Mouse (Mus musculus): Measurements from ENCODE around the gene Slc35b3.

Gene Slc35b3

DNA sequence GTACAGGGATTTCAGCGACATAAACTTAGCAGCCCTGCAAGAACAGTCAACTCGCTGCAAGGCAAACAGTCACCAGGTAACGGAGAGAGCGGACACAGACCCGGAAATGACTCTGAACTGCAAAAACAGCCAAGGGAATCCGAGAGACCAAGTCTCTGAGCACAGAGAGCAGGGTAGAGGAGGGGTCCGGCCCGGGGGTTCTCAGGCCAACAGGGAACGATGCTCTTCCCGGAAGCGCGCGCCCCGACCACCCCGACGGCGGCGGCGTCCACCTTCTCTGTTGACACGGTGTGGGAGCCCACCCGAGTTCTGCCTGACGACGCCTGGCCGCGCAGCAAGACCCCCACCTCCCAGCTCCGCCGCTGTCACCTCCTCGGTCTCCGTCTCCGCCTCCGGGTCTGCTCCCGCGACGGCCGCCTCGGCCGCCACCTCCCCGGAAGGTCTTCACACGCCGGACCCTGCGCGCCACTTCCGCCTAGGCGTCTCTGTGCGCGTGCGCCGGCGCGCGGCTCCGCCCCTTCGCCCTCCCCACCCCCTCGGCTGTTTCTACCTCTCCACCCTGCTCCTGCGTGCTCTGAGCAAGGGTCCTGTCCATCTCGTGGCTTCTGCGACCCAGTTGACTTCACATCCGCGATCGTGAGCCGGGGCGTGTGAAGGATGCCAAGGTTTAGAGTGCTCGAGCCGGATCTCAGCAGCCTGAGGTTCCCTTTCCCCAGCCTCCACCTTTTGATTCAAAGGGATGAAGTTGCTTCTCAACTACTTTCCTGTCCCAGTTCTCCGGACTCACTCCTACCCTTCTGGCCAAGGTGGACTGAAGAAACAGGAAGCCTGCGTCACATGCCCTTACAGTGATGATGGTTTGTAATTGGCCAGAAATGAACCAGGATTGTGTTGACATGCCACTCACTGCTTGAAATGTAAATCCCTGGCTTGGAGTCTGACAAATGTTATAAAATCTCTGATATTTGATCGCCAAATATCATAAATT lies at the start of gene Slc35b3:
Gene Slc35b3, minus strand, starts transcription at position 813 of the 988 bp plus-strand sequence.
- WGBS: under 1% methylated on average over 66 of the region's 67 CpGs

DNA sequence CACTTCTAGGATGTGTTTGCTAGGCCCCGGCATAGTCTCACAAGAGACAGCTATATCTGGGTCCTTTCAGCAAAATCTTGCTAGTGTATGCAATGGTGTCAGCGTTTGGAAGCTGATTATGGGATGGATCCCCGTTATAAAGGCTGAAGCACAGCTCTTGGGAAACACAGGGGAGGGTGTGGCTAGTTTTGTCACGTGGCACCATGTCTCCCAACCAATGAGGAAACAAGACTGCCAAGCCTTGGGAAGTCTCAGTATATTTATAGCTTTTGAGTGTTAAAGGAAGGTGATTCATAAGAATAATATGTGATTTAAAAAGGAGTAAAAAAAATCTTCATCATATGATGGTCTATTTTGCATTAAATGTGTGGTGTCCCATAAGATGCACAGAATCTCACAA lies 49.6 kb upstream of the Slc35b3 start:
- WGBS: 71% methylated on average over 4 of the region's 4 CpGs

DNA sequence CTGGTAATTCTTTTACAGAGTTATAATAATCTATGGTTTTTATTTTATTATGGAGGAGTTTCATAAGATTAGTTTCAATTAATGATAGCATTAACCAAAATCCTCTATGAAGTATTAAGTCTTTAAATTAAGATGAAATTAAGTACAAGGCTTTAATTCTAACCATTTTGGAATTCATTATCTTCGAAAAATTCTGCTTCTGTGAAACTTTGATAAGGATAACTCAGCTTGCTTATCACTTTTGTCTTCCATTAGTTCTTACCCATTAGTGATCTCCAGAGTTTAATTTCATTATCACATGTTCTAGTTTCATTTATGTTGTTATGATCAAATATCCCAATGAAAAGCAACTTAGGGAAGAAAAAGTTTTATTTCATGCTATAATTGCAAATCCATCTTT lies 41.7 kb upstream of the Slc35b3 start:
- WGBS: 65% methylated on average over 1 of the region's 1 CpGs

DNA sequence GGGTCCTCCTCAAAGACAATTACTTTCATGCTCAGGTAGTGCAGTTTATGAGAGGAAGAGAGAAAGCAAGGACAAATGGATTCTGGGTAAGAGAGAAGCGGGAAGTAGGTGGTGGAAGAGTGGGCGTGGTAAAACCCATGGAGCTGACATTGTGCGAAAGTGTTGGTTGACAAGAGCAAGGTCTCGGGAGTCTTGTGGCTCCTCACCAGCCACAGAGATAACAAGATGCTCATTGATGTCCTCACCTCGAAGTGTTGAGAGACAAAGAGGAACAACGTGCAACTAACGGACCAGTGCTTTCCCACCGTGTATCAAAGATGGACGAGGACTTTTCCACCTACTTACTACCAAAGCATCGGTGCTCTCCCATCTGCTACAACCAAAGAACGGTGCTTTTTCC lies 40.8 kb upstream of the Slc35b3 start:
- whole genome bisulfite sequencing: 93% methylated on average over 11 of the region's 11 CpGs

DNA sequence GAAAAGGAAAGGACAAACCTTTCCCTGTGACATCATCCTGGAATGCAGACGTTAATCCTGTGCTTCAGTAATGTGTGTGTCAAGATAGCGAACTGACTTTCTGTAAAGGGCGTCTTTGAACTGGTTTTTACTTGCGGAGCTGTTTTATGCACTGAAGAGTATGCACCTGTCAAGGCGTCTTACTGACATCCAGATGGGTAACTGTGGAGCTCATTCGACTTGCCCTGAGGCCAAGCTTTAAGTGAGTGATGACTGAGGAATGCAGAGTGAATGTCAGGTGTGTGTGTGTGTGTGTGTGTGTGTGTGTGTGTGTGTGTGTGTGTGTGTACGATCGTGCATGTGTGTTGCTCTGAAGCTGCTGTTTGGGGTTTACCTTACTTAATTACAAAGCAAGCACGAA lies 38.3 kb upstream of the Slc35b3 start:
- 86% methylated on average over 9 of the region's 9 CpGs for WGBS

DNA sequence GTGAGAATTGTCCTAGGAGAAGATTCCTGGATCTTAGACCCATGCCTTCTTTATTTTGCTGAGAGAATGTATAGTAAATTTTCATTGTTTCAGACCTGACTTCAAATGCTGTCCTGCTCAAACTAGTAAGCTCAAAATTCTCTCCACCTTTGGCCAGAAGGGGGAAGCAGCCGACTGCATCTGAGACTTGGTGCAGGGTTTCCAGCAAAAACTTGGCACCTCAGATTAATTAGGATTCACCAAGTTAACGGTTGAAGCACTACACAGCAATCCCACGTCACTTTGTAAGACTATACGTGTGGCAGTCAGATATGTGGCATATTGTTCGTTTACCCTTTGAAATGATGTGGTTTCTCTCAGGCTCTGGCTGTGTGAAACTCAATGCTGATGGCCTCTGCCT lies 31.9 kb upstream of the Slc35b3 start:
- 9% methylated on average over 5 of the region's 5 CpGs for WGBS

DNA sequence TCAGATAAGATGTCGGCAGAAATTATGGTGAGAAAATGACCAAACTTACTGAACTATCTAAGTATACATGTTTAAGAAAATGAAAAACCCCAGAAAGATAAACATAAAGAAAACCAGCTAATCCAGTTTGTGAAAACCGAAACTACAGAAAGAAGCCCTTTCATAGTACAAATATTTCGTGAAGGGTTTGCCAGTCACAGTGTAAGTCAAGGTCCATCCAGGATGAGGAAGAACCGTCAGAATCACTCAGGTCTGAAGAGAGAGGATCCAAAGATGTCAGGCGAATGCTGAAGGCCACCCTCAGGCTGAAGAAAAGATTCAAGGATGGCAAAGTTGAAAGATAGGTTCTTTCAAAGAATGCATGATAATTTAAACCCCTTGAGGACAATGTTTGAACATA lies 23.1 kb upstream of the Slc35b3 start:
- WGBS: 90% methylated on average over 5 of the region's 5 CpGs

DNA sequence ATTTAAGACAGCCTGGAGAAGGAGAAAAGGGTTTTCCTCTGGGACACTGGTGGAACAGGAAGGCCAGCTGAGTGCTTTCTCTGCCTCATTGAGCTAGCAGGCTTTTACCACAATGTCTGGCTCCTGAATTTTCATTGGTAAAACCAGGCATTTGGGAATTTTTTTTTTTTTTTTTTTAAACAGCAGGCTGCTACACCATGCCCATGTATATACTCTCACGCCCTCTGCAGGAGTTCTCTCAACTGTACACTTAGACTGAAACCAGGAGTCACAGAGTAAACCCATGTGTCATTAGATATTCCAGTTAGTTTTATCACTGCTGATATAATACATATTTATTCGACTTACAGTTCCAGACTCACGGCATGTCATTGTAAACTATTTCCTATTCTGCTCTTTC lies 20.2 kb upstream of the Slc35b3 start:
- 85% methylated on average over 3 of the region's 3 CpGs for WGBS

DNA sequence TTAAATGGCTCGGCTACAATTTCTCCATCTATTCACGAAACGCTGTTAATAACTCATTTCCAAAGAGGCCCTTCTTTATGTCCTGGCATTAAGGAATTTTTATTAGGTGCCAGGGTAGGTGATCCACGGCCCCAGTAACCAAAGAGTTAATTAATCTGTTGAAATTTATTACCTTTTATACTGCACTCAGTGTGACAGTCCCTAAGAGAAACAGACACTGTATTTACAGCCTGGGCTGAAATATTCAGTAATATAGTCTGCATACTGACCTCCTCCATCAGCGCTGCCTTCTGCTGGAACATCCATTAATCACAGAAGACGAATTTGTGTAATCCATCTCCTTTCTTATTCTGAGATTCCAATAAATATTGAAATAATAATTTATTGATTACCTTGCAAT lies 16.3 kb upstream of the Slc35b3 start:
- 86% methylated on average over 6 of the region's 6 CpGs for WGBS

DNA sequence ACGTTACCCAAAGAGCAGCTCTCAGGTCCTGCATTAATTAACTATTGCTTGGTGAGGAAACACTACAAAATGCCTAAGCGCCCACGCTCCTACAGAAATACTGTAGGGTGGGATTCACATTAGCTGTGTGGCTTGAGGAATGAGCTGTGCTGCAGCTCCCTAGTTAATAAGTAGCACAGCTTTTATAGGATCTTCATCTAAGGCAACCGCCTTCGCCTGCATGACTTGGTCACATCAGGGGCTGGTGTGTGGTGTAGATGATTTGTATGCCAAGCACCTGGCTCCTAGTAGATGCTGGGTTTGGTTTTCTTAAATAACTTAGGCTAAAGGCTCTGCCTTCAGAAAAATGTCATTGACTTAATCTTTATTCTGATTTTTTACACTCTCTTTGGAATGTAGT lies 15.2 kb upstream of the Slc35b3 start:
- 95% methylated on average over 5 of the region's 5 CpGs for WGBS

DNA sequence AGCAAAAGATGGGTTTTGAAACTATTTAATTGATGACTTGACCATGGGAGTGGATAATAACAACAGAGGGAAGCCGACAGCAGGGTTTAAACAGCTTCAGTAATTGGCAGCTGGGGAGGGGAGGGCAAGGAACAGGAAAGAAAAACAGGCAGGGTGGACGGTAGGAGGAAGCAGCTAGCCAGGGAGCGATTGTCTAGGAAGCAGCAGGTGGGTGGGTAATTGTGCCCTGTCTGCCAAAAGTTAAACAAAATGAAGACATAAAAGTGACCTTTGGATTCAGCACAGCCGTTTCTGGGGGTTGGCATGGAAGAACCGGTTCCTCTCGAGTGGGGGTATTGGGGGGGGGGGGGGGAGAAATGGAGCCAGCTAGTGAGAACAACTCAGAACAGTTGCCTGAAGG lies 11.9 kb upstream of the Slc35b3 start:
- WGBS: 20% methylated on average over 6 of the region's 6 CpGs

DNA sequence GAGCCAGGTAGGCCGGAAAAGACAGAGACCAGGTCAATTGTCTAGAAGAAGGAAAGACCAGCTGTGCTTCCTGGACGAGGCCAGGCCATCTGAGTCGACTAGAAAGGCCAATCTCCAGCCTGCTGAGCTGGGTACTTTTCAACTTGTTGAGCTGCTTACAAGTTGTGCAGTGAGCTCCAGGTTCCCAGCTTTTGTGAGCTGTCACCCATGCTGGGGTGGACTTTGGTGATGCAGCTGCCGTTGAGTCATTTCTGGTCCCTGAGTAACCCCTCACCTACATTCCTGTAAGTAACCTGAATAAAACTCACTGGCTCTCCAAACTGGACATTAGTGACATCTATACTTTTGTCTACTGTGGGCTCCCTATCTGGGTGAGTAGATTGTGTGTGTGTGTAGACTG lies 10.4 kb upstream of the Slc35b3 start:
- 74% methylated on average over 4 of the region's 4 CpGs for WGBS

DNA sequence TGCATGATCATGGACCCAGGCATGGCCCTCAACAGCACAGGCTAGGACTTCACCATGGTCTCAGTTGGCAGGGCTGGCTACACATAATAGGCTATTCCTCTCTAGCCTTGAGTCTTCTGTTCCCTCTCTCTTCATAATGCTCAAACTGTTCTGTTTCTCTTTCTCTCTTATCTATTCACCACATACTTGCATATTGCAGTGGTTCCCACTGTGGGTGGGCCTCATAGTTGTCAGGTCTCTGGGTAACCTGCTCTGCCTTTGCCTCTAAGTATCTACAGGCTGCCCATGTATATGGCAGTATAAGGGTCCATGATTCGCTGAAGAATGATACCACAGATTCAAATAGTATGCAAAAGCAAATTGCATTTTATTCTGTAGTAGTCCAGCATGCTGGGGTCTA lies 6.8 kb upstream of the Slc35b3 start:
- WGBS: 86% methylated on average over 1 of the region's 1 CpGs

DNA sequence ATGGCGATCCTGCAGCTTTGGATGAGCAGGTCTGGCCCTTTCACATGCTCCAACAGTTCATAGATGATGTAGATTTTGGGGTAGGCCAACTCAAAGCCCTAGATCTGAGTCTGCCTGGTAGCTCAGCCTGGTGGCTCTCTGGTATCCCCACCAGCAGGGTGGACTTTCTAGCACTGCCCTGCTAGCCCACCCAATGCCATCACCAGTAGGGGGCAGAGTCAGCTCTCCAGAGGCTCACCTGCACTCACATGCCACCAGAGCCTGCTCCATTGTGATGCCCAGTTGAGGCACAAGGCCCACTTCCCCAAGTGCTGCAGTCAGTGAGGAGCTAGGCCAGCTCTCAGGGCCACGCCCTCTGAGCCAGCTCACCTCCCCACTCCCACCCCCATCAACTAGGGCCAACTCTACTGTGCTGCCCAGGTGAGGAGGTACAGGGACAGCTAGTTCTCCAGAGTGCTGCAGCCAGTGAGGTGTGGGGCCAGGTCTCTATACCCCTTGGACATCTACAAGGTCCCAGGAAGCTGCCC lies 6.3 kb upstream of the Slc35b3 start:
- 91% methylated on average over 2 of the region's 2 CpGs for WGBS

DNA sequence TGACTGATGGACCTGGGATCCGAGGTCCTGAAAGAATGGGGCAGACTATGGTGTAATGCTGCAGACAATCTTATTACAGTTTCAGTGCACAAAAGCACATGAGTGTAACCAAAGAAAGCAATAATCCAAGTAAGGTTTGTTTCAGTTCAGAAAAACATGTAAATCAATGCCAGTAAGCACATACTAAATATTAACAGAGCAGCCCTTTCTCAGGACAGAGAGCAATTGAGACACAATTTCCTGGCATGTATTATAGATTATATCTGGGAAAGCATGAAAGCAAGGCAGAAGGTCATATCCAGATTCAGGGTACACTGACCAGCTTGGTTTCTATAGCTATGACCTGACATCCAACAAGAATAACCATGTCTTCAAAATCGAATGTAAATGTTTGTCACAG lies 2.1 kb upstream of the Slc35b3 start:
- 71% methylated on average over 2 of the region's 2 CpGs for WGBS

DNA sequence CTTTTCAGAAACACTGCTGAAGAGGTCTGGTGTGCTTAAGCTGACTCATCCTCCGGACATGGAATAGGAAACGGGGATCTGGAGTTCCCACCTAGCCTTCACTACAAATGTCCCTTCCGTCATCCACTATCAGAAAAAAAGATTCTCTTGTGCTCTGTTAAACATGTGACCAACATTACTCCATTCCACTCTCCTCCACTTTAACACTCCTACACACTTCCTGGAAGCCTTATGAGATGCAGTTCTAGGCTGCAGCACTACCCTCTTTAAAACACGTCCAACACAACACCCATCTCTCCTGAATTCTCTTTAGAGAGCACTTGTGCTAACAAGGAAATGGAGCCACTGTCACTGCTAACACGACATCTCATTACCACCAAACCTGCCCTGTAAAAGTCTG lies 2.6 kb downstream of the Slc35b3 start:
- WGBS: 33% methylated on average over 5 of the region's 5 CpGs

DNA sequence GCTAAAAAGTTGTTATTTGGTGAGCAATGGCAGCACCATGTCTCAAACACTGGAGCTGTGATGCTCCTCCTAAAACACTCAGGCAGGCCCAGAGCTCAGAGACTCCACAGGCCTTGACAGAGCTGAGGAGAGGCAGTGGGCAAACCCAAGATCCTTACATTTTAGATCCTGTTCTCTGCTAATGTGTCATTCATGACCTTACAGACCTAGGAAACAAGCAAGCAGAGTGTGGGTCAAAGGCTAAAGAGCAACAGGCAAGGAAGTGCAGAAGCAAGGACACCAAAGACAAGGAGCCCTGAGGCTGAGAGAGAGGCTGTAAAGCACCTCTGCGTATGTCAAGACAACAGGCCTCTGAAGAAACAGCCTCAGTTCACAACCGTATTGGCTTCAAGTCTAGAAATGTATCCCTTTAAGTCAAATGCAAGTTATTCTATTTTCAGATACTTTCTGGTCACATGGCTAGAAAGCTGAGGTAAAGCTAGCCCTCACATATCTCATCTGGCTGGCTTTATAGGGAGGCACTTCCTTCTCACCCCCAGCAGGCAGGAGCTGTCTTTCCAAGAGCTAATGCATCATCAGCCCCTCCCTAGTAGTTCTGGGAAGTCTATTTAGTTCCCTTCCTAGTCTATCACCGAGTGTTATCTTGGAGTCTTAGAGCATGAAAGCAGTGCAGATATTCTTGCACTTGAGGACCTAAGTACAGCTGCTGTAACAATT lies 14.2 kb downstream of the Slc35b3 start:
- 67% methylated on average over 3 of the region's 3 CpGs for WGBS

DNA sequence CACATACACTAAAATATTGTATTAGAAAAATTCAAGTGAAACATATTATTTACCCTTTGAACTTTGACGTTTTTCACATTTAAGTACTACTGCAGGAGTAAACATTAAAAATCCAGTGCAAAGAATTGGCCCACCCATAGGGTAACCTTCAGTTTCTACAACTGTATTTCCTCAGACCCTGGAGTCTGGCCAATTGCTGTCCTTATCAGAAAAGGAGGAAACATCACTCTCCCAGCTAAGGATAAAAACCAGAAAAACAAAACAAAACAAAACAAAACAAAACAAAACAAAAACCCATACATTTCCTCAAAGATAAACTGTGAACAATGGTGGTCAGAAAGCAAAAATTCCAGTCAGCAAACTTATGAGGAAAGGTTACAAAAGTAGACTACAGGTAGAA lies 14.9 kb downstream of the Slc35b3 start:
- 77% methylated on average over 1 of the region's 1 CpGs for WGBS

DNA sequence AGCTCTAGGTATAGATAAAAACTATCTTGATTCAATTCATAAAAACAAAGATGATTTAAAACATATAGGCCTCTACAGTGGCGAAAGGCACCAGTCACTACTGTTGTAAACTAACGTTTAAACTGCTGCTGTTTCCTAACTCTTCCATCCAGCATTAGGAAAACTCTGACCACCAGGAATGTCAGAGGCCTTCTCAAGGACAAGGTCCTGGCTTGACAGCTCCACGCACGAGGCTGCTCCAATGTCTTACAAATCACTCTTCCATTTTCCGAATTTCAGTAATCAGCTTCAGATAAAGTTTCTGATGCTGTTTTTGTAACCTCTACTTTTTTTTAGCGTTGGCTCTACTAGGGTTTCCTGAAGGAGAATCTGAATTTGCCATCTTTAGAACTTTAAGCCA lies 15.7 kb downstream of the Slc35b3 start:
- 93% methylated on average over 6 of the region's 6 CpGs for WGBS

DNA sequence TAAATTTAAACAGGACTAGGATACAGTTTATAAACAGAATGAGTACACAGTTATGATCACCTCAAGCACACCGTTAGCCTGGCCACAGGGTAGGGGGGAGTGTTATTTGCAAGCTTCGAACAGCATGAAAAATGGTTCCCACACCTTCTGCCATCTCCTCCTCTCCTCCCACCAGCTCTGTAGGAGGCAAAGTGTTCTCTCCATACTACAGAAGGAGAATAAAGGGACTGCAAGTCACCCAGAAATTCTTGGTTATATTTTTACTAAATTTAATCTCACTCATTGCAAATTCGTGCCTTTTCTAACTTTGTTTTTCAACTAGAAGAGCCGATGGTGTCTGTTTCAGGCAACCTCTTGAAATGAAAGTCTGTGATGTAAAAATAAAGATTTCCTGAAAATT lies 18.9 kb downstream of the Slc35b3 start:
- WGBS: 50% methylated on average over 4 of the region's 4 CpGs

DNA sequence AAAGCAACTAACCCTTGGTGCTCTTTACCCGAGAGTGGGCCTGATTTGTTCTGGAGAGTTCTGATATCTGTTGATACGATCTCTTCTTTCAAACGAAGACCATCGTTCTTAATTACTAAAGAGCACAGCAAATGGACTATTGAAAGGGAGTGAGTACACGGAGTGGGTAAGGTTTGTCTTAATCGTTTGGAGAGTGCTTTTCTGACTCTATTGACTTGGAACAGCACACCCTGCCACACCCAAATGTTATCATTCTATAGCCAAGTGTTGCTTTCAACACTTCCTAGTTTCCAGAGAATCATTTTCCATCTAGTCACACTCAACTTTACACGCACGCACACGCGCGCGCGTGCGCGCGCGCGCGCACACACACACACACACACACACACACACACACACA lies 19.4 kb downstream of the Slc35b3 start:
- WGBS: 90% methylated on average over 19 of the region's 19 CpGs

DNA sequence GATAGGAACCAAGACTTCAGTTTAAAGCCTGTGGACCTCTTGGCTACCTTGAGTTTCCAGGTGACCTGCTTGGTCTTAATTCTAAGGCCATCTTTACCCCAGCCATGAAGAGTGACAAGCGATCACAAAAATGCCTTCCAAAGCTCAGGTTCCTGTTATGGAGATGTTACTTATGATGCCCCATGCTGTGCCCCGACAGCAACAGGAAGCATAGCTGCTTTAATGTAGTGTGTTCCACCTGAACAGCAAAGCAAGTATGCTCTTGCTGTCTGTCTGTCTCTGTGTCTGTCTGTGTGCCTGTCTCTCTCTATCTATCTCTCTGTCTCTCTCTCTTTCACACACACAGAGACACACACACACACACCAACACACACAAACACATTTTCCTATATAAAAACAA lies 22.2 kb downstream of the Slc35b3 start:
- 83% methylated on average over 2 of the region's 2 CpGs for WGBS

Data from cerebral cortex, adult 2 months (tissue).